Mouse (Mus musculus) heart, adult 2 months (tissue): ENCODE measurements around the gene Kcnma1. TPM values are rescaled to one million over a fixed set of nuclear protein-coding genes. Genes with fewer than 3 reads are reported as not detected.
A peak's percentile ranks its signal among the peaks of the same experiment; 100 is the strongest.

Source experiments
- DNase-seq, 2 experiments: peaks; one replicate each; pipeline ENCODE4 v3.0.0; 2021
- H3K27ac ChIP-seq: fragments of 200-600 bp; 2 replicates; pipeline ENCODE4 v1.8.1; 2022
- H3K27me3 ChIP-seq: fragments of 200-500 bp; 2 replicates; pipeline ENCODE4 v1.6.1; 2012; ENCODE audit warnings: mild to moderate bottlenecking, low read length, inconsistent platforms, mixed read lengths; ENCODE audit not compliant: control insufficient read depth, insufficient read depth
- H3K36me3 ChIP-seq: fragments of 200-500 bp; 2 replicates; pipeline ENCODE4 v1.6.1; 2012; ENCODE audit warnings: low read length, inconsistent platforms; ENCODE audit not compliant: control insufficient read depth, insufficient read depth
- H3K4me1 ChIP-seq: fragments of 200-500 bp; 2 replicates; pipeline ENCODE4 v1.6.1; 2011; ENCODE audit warnings: low read length; ENCODE audit not compliant: control insufficient read depth, insufficient read depth
- H3K4me3 ChIP-seq: fragments of 200-600 bp; 2 replicates; pipeline ENCODE4 v1.8.1; 2022
- H3K79me2 ChIP-seq: fragments of 200-500 bp; replicated peaks from 2 replicates; pipeline ENCODE4 v1.6.1; 2012; ENCODE audit warnings: mild to moderate bottlenecking, inconsistent platforms, low read length, moderate library complexity, mixed read lengths; ENCODE audit not compliant: control insufficient read depth, insufficient read depth
- H3K9ac ChIP-seq: fragments of 200-500 bp; 2 replicates; pipeline ENCODE4 v1.6.1; 2012; ENCODE audit warnings: low read depth, mild to moderate bottlenecking, control low read depth, inconsistent platforms, low read length, mixed read lengths
- CTCF ChIP-seq: fragments of 200-600 bp; IDR thresholded peaks from 2 replicates; pipeline ENCODE4 v1.8.1; 2022; ENCODE audit warnings: antibody characterized with exemption, mild to moderate bottlenecking, moderate library complexity
- EP300 ChIP-seq: fragments of 200-500 bp; IDR thresholded peaks from 2 replicates; pipeline ENCODE4 v1.6.1; 2011; ENCODE audit warnings: low read depth, low read length, control low read depth; ENCODE audit not compliant: insufficient read depth
- POLR2A ChIP-seq: fragments of 200-500 bp; IDR thresholded peaks from 2 replicates; pipeline ENCODE4 v1.6.1; 2011; ENCODE audit warnings: mild to moderate bottlenecking, low read depth, low read length, control low read depth; ENCODE audit not compliant: insufficient read depth
- WGBS: fragments of 180-500 bp; shearing (Covaris S2); methylation state at CpG from one replicate; pipeline ENCODE4 v1.1.7; 2018; 5-methylcytosine and 5-hydroxymethylcytosine counted together
- intact Hi-C: fragments of 180-260 bp; cut with DNase I; formaldehyde crosslinking; loops from one replicate; pipeline ENCODE4 v1.15.1; 2025
- polyA plus RNA-seq: library from polyadenylated mRNA; depleted of rRNA; stranded (reverse); fragments of >200 nt; gene quantifications from 2 replicates; pipeline ENCODE4 v1.2.3, GENCODE M21; 2012
- total RNA-seq, 2 experiments: library from RNA; stranded (reverse); gene quantifications; 2 replicates each; pipeline ENCODE4 v1.2.3; 2021

Gene Kcnma1
- total and polyA plus RNA-seq, 3 experiments, result 0.66 to 0.84 (median 0.78) TPM

DNA sequence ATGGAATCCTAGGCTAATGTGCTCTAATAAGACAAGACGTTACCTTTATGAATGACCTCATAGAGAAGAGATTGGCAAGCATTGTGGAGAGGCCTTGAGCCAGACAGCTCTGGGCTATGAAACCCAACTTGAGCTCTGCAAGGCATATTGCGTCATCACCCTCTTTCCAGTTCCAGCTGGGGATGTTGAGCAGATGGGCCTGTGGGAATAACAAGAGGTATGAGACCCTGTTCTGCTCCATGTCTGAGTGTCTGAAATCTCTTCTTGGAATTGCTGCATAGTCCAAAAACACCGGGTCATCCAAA, 519.8 kb downstream of the Kcnma1 start:
- TF ChIP-seq EP300, result no peak
- TF ChIP-seq CTCF, result no peak
- no peak for TF ChIP-seq POLR2A
- no peaks in the 10 kb centered on the region for H3K79me2 ChIP-seq
- peak; percentile 43 to 71 for DNase-seq
- intact Hi-C loops, result no loop called here
- WGBS, result 60% methylated on average over 3 of the region's 3 CpGs
- H3K27me3 ChIP-seq, result no peaks in the 10 kb centered on the region
- peak overlapping the region; percentile 40 for H3K27ac ChIP-seq
- no peak overlapping the region for H3K4me3 ChIP-seq
- peaks cover 1% of the 10 kb centered on the region; the same call in 1 of the 2 replicates for H3K4me1 ChIP-seq
- H3K36me3 ChIP-seq, result 0 out of 2 replicates have a peak, but pooled peaks cover 2% of the 10 kb centered on the region
- H3K9ac ChIP-seq, result no peak overlapping the region

DNA sequence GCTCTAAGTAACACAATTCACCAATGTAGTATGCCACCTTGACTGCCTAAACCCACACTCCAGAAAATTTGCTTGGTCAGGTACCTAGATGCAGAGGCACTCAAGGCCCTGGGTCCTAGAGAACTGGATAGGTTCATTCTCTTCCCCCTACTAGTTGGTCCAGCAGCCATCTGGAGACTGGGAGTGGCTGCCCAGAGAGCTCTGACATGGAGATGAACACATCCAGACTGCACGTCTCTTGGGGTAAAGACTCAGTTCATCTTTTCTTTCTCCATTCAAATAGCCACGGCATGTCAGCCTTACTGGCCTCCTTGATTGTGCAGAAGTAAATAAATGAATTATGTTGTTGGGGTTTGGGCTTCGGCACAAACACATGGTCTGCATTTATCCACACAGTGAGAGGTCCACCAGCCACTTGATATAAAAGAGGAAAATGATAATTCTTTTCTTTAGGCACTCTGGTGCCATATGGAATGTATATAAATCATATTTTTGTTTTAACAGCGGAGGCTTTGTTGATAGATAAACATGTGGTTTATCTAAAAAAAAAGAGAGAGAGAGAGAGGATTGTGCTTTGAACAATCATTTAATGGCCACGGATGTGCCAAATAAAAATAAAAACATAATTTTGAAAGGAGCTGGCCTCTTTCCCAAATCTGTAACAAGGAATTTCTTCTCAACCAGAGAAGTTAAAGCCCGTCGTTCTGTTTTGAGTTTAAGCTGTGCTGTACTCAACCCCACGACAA, 520.4 kb downstream of the Kcnma1 start:
- peaks cover 1% of the 10 kb centered on the region; the same call in 1 of the 2 replicates for H3K4me1 ChIP-seq
- no peak overlapping the region for H3K9ac ChIP-seq
- intact Hi-C loops, result no loop called here
- peak; percentile 4 to 17 for DNase-seq
- no peak for TF ChIP-seq CTCF
- TF ChIP-seq EP300, result no peak
- TF ChIP-seq POLR2A, result no peak
- H3K27ac ChIP-seq, result no peak overlapping the region; the same call in 1 of the 2 replicates
- 0 out of 2 replicates have a peak, but pooled peaks cover 2% of the 10 kb centered on the region for H3K36me3 ChIP-seq
- H3K4me3 ChIP-seq, result no peak overlapping the region
- H3K79me2 ChIP-seq, result no peaks in the 10 kb centered on the region
- WGBS, result 75% methylated on average over 8 of the region's 8 CpGs
- no peaks in the 10 kb centered on the region for H3K27me3 ChIP-seq

DNA sequence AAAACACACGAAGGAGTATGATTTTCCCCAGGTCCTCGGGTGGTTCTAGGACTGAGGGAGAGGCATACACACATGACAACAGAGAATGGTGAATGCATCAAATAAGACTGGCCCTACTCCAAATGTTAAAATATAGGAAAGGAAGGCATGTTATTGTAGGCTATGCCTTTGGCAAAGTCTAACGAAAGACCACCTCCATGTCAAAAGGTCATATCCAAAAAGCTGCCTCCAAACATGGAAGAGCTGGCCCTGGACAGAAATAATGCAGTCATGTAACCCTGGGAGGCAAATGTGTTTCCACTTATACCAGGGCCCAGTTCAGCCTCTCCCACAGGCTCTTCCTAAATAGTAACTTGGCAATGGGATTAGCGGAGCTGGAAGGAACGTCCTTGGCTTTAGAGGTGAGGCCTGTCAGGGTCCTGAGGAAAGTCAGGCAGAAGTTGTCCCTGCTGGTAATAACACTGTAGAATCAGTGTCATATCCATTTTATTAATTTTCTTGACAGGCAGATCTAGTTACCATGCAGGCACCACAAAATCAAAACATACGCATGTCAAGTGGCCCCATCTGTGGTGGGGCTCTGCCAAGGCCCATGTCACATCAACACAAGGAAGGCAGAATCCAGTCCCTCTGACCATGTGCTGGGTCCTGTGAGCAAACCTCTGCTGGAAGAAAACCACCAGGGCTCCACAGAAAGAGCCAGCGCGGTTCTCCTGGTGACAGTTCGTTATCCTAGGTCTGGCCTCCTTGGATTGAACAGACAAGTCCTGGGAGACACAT, 521.5 kb downstream of the Kcnma1 start:
- H3K4me3 ChIP-seq, result no peak overlapping the region
- intact Hi-C loops, result no loop called here
- H3K4me1 ChIP-seq, result peaks cover 1% of the 10 kb centered on the region; the same call in 1 of the 2 replicates
- 0 out of 2 replicates have a peak, but pooled peaks cover 2% of the 10 kb centered on the region for H3K36me3 ChIP-seq
- peak; percentile 21 to 26 for DNase-seq
- WGBS, result 69% methylated on average over 9 of the region's 9 CpGs
- no peak for TF ChIP-seq POLR2A
- no peak for TF ChIP-seq EP300
- no peak for TF ChIP-seq CTCF
- H3K27ac ChIP-seq, result peak overlapping the region; percentile 26
- no peak overlapping the region for H3K9ac ChIP-seq
- H3K27me3 ChIP-seq, result no peaks in the 10 kb centered on the region
- no peaks in the 10 kb centered on the region for H3K79me2 ChIP-seq

DNA sequence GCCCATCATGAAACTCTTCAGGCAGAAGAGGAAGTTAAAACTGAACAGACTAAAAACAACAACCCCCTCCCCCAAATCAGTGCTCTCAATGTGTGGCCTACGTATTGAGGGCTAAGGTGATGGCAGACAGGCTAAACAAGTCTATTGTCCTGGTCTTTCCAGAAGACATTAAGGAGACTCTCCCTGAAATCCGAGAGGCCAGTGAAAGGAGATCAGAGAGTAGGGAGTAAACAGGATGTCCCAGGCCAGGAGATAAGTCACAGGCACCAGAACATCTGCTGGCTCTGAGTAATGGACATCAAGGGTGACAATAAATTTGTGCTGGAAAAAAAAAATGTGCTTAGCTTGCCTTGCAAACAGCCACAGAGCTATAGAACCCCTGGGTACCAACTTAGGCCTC, 522.9 kb downstream of the Kcnma1 start:
- Histone ChIP-seq H3K36me3 (0 out of 2 replicates have a peak, but pooled peaks cover 2% of the 10 kb centered on the region), H3K4me3 (no peak overlapping the region), H3K27me3 (no peaks in the 10 kb centered on the region), H3K79me2 (no peaks in the 10 kb centered on the region), H3K4me1 (peaks cover 1% of the 10 kb centered on the region; the same call in 1 of the 2 replicates), H3K27ac (no peak overlapping the region), H3K9ac (no peak overlapping the region)
- 46% methylated on average over 2 of the region's 2 CpGs for WGBS
- no peak for DNase-seq
- intact Hi-C loops, result no loop called here
- TF ChIP-seq POLR2A, result no peak
- no peak for TF ChIP-seq CTCF
- no peak for TF ChIP-seq EP300

DNA sequence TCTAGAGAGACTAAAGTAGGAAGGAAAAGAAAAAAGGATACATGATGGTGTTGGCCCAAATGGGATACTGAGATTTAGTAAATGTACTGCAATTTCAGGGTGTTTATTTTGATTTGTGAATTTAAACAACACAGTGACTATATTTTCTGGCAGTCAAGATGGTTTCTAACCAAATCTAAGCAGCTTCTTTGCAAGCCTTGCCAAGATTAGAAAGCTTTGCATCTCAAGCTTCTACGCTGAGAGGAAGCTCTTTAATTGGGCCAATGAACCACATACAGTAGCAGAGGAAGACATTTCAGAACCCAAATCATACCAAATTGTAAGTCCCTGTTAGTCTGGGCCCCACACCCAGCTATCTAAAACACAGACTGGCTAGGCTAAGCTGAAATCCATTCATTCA, 527.6 kb downstream of the Kcnma1 start:
- Histone ChIP-seq H3K4me3 (no peak overlapping the region), H3K36me3 (no peaks in the 10 kb centered on the region), H3K27ac (no peak overlapping the region), H3K79me2 (no peaks in the 10 kb centered on the region), H3K9ac (no peak overlapping the region), H3K4me1 (no peaks in the 10 kb centered on the region), H3K27me3 (no peaks in the 10 kb centered on the region)
- intact Hi-C loops, result no loop called here
- no peak for DNase-seq
- 86% methylated on average over 1 of the region's 1 CpGs for WGBS
- TF ChIP-seq EP300 (no peak), CTCF (no peak), POLR2A (no peak)
